Mouse (Mus musculus) embryonic fibroblast, embryonic 13.5 days (primary cell): ENCODE results near the gene Fam241a.

Experiments used
- CTCF ChIP-seq: IDR thresholded peaks from 2 replicates; pipeline ENCODE4 v1.5.1; 2011; ENCODE audit warnings: mild to moderate bottlenecking, control low read depth, low read length, moderate library complexity, borderline replicate concordance; ENCODE audit not compliant: insufficient read depth
- POLR2A ChIP-seq: IDR thresholded peaks from 2 replicates; pipeline ENCODE4 v1.6.1; 2011; ENCODE audit warnings: low read depth, mild to moderate bottlenecking, control low read depth, low read length, moderate library complexity

DNA sequence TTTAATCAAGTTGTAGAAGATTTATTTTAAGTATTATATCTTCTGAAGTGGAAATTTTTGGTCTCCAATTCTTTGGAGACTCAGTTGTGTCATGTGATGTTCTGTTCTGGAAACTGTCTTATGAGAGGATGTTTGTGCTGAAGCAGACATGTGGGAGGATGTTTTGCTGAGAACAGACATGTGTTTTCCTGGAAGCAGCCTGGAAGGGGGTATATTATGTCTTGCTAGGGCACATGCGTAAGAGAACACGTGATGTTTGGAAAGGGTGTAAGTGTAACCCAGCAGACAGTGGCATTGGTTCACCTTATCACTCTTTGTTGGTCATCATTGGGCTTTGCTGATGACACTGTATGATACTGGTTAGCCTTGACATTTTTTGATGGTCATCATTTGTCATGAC lies 20.6 kb downstream of the Fam241a start:
- TF ChIP-seq CTCF (no peak), POLR2A (no peak)
